Mouse (Mus musculus) liver, embryonic 12.5 days (tissue): ENCODE data around the gene Gm17428. TPM values are rescaled to one million over a fixed set of nuclear protein-coding genes. Genes with fewer than 3 reads are reported as not detected.
"Not testable (repeated sequence)": the region's sequence is repeated elsewhere in the genome, so short reads cannot be mapped to it uniquely, and the experiment has no call there.

Experiments used
- ATAC-seq: fragments of 200-750 bp; cut with Nextera tagmentation; 2 replicates; pipeline ENCODE4 v1.8.0; 2017; ENCODE audit warnings: moderate number of reproducible peaks, mild to moderate bottlenecking, moderate library complexity
- H3K27ac ChIP-seq: fragments of 300-500 bp; sonication (generic); 2 replicates; pipeline ENCODE4 v1.5.1; 2016; ENCODE audit warnings: mild to moderate bottlenecking
- H3K27me3 ChIP-seq: fragments of 300-500 bp; sonication (generic); replicated peaks from 2 replicates; pipeline ENCODE4 v1.6.1; 2016; ENCODE audit warnings: mild to moderate bottlenecking, moderate library complexity
- H3K36me3 ChIP-seq: fragments of 300-500 bp; sonication (generic); 2 replicates; pipeline ENCODE4 v1.6.1; 2016; ENCODE audit warnings: mild to moderate bottlenecking, moderate library complexity
- H3K4me1 ChIP-seq: fragments of 300-500 bp; sonication (generic); 2 replicates; pipeline ENCODE4 v1.6.1; 2016
- H3K4me2 ChIP-seq: fragments of 300-500 bp; sonication (generic); 2 replicates; pipeline ENCODE4 v1.6.1; 2016; ENCODE audit warnings: mild to moderate bottlenecking, moderate library complexity
- H3K4me3 ChIP-seq: fragments of 300-500 bp; sonication (generic); 2 replicates; pipeline ENCODE4 v1.5.1; 2016; ENCODE audit warnings: mild to moderate bottlenecking, moderate library complexity
- H3K9ac ChIP-seq: fragments of 300-500 bp; sonication (generic); 2 replicates; pipeline ENCODE4 v1.6.1; 2016; ENCODE audit warnings: mild to moderate bottlenecking, moderate library complexity
- H3K9me3 ChIP-seq: fragments of 300-500 bp; sonication (generic); replicated peaks from 2 replicates; pipeline ENCODE4 v1.6.1; 2016; ENCODE audit warnings: mild to moderate bottlenecking, moderate library complexity
- whole genome bisulfite sequencing: fragments of 180-500 bp; shearing (Covaris S2); methylation state at CpG from one replicate; pipeline ENCODE4 v1.1.7; 2016; ENCODE audit not compliant: insufficient replicate concordance; 5-methylcytosine and 5-hydroxymethylcytosine counted together
- polyA plus RNA-seq: library from polyadenylated mRNA; unstranded; fragments of >200 nt; fragmentation: Nextera tagmentation; extraction: Ambion mirVana; gene quantifications from 2 replicates; pipeline ENCODE4 v1.2.1, GENCODE M21; 2016

Gm17428 gene
- polyA plus RNA-seq, 1 experiment from 2014 or later: not detected

DNA sequence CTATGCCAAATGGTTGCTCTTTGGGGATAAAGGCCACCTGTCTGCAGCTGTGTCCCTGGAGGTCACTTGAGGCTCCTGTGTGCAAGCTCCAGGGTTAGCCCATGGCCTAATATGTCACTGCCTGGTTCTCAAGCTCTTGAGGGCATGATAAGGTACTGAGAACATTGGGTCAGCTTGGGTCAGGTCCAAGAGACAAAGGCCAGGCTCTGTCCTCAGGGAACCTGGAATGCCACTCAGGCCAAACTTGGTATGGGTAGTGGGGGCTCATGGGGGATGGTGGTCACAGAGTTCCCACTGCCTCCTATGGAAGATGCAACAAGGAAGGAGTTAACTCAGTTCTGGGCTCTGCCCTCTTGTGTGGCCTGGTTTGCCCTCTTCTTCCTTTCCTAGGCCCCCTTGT lies 8.4 kb upstream of the Gm17428 start:
- no peak overlapping the region for H3K27ac ChIP-seq
- no peak overlapping the region for H3K4me2 ChIP-seq
- H3K4me3 ChIP-seq: no peak overlapping the region
- peaks cover 21% of the 10 kb centered on the region; the same call in 1 of the 2 replicates for H3K27me3 ChIP-seq
- H3K4me1 ChIP-seq: no peaks in the 10 kb centered on the region
- H3K9me3 ChIP-seq: no peaks in the 10 kb centered on the region
- H3K9ac ChIP-seq: no peak overlapping the region
- H3K36me3 ChIP-seq: no peaks in the 10 kb centered on the region
- ATAC-seq: no peak

DNA sequence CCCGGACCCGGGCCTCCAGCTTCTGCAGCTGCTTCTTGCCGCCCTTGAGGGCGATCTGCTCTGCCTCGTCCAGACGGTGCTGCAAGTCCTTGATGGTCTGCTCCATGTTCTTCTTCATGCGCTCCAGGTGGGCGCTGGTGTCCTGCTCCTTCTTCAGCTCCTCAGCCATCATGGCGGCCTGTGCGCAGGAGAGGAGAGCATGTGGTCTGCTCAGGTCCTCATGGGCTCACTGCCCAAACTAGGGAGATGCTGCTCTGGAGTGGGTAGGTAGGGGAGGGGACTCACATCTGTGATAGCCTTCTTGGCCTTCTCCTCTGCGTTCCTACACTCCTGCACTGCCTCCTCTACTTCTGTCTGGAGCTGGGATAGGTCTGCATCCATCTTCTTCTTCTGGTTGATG lies 3.9 kb upstream of the Gm17428 start:
- not testable (repeated sequence) for H3K9ac ChIP-seq, ATAC-seq, H3K4me3 ChIP-seq, H3K27ac ChIP-seq, H3K9me3 ChIP-seq, H3K4me1 ChIP-seq, H3K4me2 ChIP-seq, H3K36me3 ChIP-seq
- 75% methylated on average over 11 of the region's 11 CpGs for WGBS
- peaks cover 36% of the 10 kb centered on the region for H3K27me3 ChIP-seq

DNA sequence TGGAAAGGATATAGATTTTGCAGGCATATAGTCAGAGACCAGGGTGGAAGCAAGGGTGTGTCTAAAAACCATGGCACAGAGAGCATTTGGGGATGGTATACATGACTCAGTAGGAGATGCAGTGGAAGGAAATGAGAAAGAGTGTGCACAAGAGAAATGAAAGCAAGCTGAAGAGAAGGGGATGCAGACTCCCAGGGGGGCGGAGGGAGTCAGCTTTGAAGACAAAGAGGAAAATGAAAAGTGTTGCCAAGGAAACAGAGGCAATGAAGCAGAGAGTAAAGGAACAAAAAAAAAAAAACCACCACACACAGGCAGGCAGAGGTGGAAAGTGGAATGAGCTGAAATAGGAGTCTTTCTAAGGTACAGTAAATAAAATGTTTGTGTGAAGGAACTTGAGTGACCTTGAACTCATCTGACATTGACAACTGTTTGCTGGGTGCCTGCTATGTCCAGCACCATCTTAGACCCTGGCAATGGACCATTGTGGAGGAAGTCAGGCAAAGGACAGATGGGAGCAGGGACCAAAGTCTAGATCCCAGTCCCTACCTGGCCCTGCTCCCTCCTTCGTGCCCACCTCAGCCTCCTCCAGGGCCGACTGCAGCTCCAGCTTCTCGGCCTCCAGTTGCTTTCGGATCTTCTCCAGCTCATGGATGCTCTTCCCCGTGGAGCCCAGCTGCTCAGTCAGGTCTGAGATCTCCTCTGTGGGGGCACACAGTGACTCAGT lies 2.5 kb upstream of the Gm17428 start:
- WGBS: 55% methylated on average over 6 of the region's 6 CpGs
- ATAC-seq: no peak
- H3K9ac ChIP-seq: no peak overlapping the region
- H3K4me2 ChIP-seq: no peak overlapping the region
- H3K4me3 ChIP-seq: no peak overlapping the region
- no peaks in the 10 kb centered on the region for H3K9me3 ChIP-seq
- H3K27ac ChIP-seq: no peak overlapping the region
- no peaks in the 10 kb centered on the region for H3K36me3 ChIP-seq
- peaks cover 37% of the 10 kb centered on the region for H3K27me3 ChIP-seq
- H3K4me1 ChIP-seq: no peaks in the 10 kb centered on the region

DNA sequence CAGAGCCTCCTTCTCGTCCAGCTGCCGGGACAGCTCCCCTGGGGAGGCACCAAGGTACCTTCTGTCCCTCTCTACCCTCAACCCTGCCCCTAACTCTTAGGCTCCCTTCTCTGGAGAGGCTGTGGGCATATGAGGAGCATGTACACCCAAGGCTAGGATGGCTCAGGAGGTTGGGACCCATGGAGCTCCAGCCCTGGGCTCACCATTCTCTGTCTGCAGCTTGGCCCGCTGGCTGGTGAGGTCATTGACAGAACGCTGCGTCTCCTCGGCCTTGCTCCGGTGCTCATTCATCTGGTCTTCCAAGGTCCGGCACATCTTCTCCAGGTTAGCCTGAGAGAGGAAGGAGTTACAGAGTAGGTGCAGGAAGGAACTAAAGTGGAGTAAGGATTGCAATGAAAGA lies 1.9 kb downstream of the Gm17428 start:
- no peaks in the 10 kb centered on the region for H3K4me1 ChIP-seq
- H3K4me2 ChIP-seq: no peak overlapping the region
- no peaks in the 10 kb centered on the region for H3K9me3 ChIP-seq
- 75% methylated on average over 8 of the region's 8 CpGs for WGBS
- no peak overlapping the region for H3K9ac ChIP-seq
- no peak overlapping the region for H3K27ac ChIP-seq
- ATAC-seq: no peak
- H3K27me3 ChIP-seq: peaks cover 36% of the 10 kb centered on the region
- H3K36me3 ChIP-seq: no peaks in the 10 kb centered on the region
- H3K4me3 ChIP-seq: no peak overlapping the region

DNA sequence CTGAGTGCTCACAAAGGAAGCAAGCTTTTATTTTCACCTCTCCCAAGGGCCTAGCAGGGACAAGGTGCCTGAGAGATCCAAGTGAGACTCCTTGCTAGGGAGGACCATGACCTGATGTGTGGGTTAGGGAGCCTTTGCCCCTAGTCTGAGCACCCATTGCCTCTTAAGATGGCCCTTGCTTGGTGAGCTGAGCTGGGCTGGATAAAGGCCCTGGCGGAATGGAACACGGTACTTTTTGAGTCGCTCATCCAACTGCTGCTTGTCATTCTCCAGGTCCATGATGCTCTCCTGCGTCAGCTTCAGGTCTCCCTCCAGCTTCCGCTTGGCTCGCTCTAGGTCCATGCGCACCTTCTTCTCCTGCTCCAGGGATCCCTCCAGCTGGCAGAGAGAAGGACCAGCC lies 5.2 kb downstream of the Gm17428 start:
- 70% methylated on average over 7 of the region's 7 CpGs for WGBS

DNA sequence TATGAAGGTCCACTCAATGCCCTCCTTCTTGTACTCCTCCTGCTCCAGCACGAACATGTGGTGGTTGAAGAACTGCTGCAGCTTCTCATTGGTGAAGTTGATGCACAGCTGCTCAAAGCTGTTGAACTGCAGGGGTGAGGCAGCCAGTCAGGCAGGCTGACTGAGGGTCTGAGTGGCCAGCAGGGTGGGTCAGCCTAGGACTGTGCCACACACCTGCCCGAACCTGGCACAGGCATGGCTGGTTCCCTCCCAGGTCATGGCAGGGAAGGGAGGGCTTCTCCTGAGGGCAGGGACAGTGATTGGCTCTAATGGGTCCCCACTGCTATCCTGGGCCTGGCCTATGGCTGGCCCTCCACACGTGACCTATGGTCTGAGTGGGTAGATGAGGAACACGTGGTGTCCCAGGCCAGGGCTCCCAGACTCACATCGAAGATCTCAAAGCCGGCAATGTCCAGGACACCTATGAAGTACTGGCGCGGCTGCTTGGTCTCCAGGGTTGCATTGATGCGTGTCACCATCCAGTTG lies 11.7 kb downstream of the Gm17428 start:
- not testable (repeated sequence) for H3K4me2 ChIP-seq, H3K4me3 ChIP-seq, ATAC-seq, H3K36me3 ChIP-seq, H3K27ac ChIP-seq, H3K9me3 ChIP-seq, H3K9ac ChIP-seq, H3K4me1 ChIP-seq
- H3K27me3 ChIP-seq: peaks cover 25% of the 10 kb centered on the region; the same call in 1 of the 2 replicates
- 70% methylated on average over 9 of the region's 9 CpGs for WGBS

More for the DNA sequence above, 5.2 kb downstream of the Gm17428 start:
- no peaks in the 10 kb centered on the region for H3K4me1 ChIP-seq
- no peak overlapping the region for H3K4me2 ChIP-seq
- H3K36me3 ChIP-seq: no peaks in the 10 kb centered on the region
- peaks cover 30% of the 10 kb centered on the region; the same call in 1 of the 2 replicates for H3K27me3 ChIP-seq
- no peak for ATAC-seq
- no peak overlapping the region for H3K27ac ChIP-seq
- no peak overlapping the region for H3K4me3 ChIP-seq
- no peak overlapping the region for H3K9ac ChIP-seq
- no peaks in the 10 kb centered on the region for H3K9me3 ChIP-seq

DNA sequence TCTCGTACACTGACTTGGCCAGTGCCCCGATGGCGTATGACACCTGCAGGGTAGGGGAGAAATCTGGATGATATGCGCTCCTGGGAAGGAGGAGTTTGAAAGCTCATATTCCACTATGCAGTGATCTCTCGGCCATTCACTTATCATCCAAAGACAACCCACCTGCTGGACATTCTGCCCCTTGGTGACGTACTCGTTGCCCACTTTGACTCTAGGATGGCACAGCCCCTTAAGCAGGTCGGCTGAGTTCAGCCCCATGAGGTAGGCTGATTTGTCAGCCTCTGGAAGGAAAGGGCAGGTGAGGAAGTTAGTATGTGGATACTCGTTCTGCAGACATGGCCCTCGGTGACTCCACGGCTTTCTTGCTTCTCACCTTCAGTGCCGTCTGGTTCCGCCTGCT lies 12.1 kb downstream of the Gm17428 start:
- H3K27ac ChIP-seq: no peak overlapping the region
- ATAC-seq: no peak
- no peak overlapping the region for H3K4me3 ChIP-seq
- H3K9ac ChIP-seq: no peak overlapping the region
- 73% methylated on average over 13 of the region's 13 CpGs for WGBS
- no peaks in the 10 kb centered on the region for H3K9me3 ChIP-seq
- peaks cover 24% of the 10 kb centered on the region; the same call in 1 of the 2 replicates for H3K27me3 ChIP-seq
- no peak overlapping the region for H3K4me2 ChIP-seq
- H3K4me1 ChIP-seq: no peaks in the 10 kb centered on the region
- H3K36me3 ChIP-seq: no peaks in the 10 kb centered on the region

DNA sequence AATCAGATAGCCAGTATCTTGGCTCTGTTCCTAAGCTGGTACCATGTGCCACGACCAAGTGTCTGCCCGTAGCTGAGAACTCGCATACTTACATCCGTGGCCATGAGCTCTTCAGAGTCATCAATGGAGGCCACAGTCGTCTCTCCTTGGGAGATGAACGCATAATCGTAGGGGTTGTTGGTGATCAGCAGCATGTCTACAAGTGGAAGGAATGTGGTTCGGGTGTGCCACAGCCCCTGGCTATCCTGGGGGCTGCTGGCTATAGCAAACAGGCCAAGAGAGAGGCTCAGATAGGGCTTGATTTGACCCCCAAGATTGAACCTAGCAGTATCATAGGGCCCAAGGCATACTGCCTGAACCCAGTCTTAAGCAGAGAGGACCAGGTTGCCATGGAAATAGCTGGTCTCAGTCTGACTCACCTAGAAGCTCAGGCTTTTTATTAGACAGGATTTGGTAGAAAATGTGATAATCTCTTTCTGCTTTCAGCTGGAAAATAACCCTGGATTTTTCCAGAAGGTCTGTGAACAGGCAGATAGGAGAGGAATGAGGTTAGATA lies 13.2 kb downstream of the Gm17428 start:
- no peaks in the 10 kb centered on the region for H3K36me3 ChIP-seq
- no peak overlapping the region for H3K27ac ChIP-seq
- no peak overlapping the region for H3K9ac ChIP-seq
- WGBS: 71% methylated on average over 8 of the region's 8 CpGs
- H3K4me3 ChIP-seq: no peak overlapping the region
- H3K4me1 ChIP-seq: 0 out of 2 replicates have a peak, but pooled peaks cover 6% of the 10 kb centered on the region
- peaks cover 26% of the 10 kb centered on the region; the same call in 1 of the 2 replicates for H3K27me3 ChIP-seq
- ATAC-seq: no peak
- H3K9me3 ChIP-seq: no peaks in the 10 kb centered on the region
- H3K4me2 ChIP-seq: no peak overlapping the region

DNA sequence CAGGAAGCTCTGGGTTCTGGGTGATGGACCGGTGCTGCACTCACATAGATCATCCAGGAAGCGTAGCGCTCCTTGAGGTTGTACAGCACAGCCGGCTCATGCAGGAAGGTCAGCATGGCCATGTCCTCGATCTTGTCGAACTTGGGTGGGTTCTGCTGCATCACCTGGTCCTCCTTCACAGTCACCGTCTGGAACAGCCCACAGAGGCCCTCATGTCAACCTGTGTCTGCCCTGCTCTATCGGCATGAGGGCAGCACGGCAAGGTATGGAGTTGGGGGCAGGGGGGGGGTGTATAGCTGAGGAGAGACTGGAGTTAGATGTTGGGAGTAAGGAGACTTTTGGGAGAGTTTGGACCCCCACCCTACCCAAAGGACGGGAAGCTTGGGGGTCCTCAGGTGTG lies 15.5 kb downstream of the Gm17428 start:
- H3K9ac ChIP-seq: no peak overlapping the region

DNA sequence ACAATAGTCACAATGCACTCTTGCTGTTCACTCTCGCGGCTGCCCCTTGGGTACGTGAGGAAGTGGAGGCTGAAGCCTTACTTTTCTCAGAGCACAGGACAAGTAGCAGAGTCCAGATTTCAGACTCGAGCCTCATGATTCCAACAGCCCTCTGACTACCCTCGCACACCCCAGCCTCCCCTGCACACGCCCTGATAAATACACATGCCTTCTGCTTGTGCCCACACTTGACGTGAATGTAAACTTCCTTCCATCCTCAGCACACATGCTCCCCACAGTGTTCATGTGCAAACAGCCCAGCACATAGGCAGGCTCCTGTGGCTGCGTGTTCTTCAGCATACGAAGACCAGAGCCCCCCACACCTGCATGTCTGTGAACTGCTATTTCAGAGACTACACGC lies 16.9 kb downstream of the Gm17428 start:
- Histone ChIP-seq H3K9me3 (no peaks in the 10 kb centered on the region), H3K36me3 (no peaks in the 10 kb centered on the region), H3K4me1 (0 out of 2 replicates have a peak, but pooled peaks cover 6% of the 10 kb centered on the region), H3K4me2 (no peak overlapping the region), H3K27me3 (peaks cover 50% of the 10 kb centered on the region), H3K4me3 (no peak overlapping the region), H3K27ac (no peak overlapping the region), H3K9ac (no peak overlapping the region)
- ATAC-seq: no peak
- 56% methylated on average over 10 of the region's 10 CpGs for WGBS

More for the DNA sequence above, 15.5 kb downstream of the Gm17428 start:
- Histone ChIP-seq H3K9me3 (no peaks in the 10 kb centered on the region), H3K4me3 (no peak overlapping the region), H3K36me3 (no peaks in the 10 kb centered on the region), H3K27me3 (peaks cover 45% of the 10 kb centered on the region), H3K27ac (no peak overlapping the region), H3K4me2 (no peak overlapping the region), H3K4me1 (0 out of 2 replicates have a peak, but pooled peaks cover 6% of the 10 kb centered on the region)
- ATAC-seq: no peak
- 75% methylated on average over 10 of the region's 10 CpGs for WGBS

DNA sequence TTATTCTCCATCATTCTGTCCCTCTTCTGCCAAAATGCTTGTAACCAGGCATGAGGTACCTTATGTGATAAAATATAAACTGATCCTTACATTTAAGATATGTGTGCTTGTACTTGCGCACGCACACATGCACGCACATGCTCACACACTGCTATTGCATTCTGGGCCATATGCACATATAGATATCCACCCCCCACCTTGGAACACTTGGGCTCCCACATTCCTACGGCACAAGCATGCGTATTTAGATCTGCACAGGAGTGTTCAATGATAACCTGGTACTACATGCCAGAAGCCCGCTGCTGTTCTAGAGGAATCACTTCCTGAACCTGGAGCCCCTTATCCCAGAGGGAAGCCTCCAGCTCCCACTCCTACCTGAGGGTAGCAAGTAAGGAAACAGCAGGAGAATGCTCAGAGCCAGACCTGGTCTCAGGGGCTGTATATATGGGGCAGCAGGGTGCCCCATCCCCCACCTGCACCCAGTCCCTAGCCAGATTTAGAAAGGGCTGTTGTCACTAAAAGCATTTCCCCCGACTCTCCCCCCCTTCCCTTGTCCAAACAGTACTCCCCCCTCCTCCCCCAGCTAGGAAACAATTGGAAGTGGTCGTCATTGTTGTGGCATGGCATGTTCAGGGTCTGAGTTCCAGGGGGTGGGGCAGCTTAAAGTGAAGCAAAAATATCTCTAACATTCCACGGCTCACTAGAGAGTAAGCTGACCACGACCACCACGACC lies 17.6 kb downstream of the Gm17428 start, which contains the start of gene Myh7:
TSS of gene Myh7 (minus strand) at position 491 of the 733 bp plus-strand sequence.
- 0 out of 2 replicates have a peak, but pooled peaks cover 6% of the 10 kb centered on the region for H3K4me1 ChIP-seq
- 43% methylated on average over 11 of the region's 11 CpGs for WGBS

DNA sequence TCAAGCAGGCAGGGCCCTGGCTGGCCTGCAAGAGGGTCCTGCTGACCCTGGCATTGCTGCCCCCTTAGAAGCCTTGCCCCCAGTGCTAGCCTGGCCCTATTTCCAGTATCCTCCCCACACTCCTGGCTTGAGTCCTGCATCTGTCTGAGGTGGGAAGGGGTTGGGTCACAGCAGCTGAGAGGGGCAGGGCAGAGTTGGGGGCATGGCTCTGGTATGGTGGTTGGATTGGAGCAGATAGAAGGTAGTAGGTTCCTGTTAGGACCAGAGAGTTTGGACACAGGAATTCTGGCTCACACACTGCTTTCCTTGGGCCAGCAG lies 18.1 kb downstream of the Gm17428 start:
- Histone ChIP-seq H3K4me1 (0 out of 2 replicates have a peak, but pooled peaks cover 6% of the 10 kb centered on the region), H3K27ac (no peak overlapping the region), H3K27me3 (peaks cover 50% of the 10 kb centered on the region), H3K36me3 (no peaks in the 10 kb centered on the region), H3K9me3 (no peaks in the 10 kb centered on the region), H3K9ac (no peak overlapping the region), H3K4me3 (no peak overlapping the region), H3K4me2 (no peak overlapping the region)
- ATAC-seq: no peak

More for the DNA sequence above, 17.6 kb downstream of the Gm17428 start, which contains the start of gene Myh7:
- Histone ChIP-seq H3K9me3 (no peaks in the 10 kb centered on the region), H3K4me2 (no peak within 1 kb of the TSS), H3K27me3 (peaks cover 50% of the 10 kb centered on the region), H3K36me3 (no peaks in the 10 kb centered on the region), H3K27ac (no peak within 1 kb of the TSS), H3K4me3 (no peak within 1 kb of the TSS), H3K9ac (no peak within 1 kb of the TSS)
- ATAC-seq: no peak
